Mouse (Mus musculus) heart, postnatal 0 days (tissue): ENCODE data around the gene Mrpl18. TPM values are rescaled to one million over a fixed set of nuclear protein-coding genes. Genes with fewer than 3 reads are reported as not detected.
A peak's percentile ranks its signal among the peaks of the same experiment; 100 is the strongest.
"Not testable (repeated sequence)": the region's sequence is repeated elsewhere in the genome, so short reads cannot be mapped to it uniquely, and the experiment has no call there.

Source experiments
- ATAC-seq: fragments of 200-750 bp; cut with Nextera tagmentation; 2 replicates; pipeline ENCODE4 v1.8.0; 2017; ENCODE audit warnings: low read depth, moderate number of reproducible peaks, moderate library complexity; ENCODE audit not compliant: insufficient read depth
- DNase-seq: peaks from one replicate; pipeline ENCODE4 v3.0.0-alpha.2; 2016; ENCODE audit warnings: low spot score
- H3K27ac ChIP-seq: fragments of 300-500 bp; sonication (generic); 2 replicates; pipeline ENCODE4 v1.5.1; 2014; ENCODE audit warnings: low read depth, mild to moderate bottlenecking
- H3K27me3 ChIP-seq: fragments of 300-500 bp; sonication (generic); 2 replicates; pipeline ENCODE4 v1.6.1; 2014; ENCODE audit warnings: low read length, mixed read lengths; ENCODE audit not compliant: control insufficient read depth, insufficient read depth
- H3K36me3 ChIP-seq: fragments of 300-500 bp; sonication (generic); replicated peaks from 2 replicates; pipeline ENCODE4 v1.6.1; 2014; ENCODE audit warnings: low read length, mixed read lengths; ENCODE audit not compliant: control insufficient read depth, insufficient read depth
- H3K4me1 ChIP-seq: fragments of 300-500 bp; sonication (generic); 2 replicates; pipeline ENCODE4 v1.6.1; 2014; ENCODE audit warnings: antibody characterized with exemption; ENCODE audit not compliant: control insufficient read depth, insufficient read depth
- H3K4me2 ChIP-seq: fragments of 300-500 bp; sonication (generic); 2 replicates; pipeline ENCODE4 v1.6.1; 2014; ENCODE audit warnings: low read depth, mild to moderate bottlenecking, low read length, moderate library complexity
- H3K4me3 ChIP-seq: fragments of 300-500 bp; sonication (generic); 2 replicates; pipeline ENCODE4 v1.5.1; 2014; ENCODE audit warnings: low read depth, low read length
- H3K9ac ChIP-seq: fragments of 300-500 bp; sonication (generic); replicated peaks from 2 replicates; pipeline ENCODE4 v1.6.1; 2014; ENCODE audit warnings: low read depth, low read length, mixed read lengths
- H3K9me3 ChIP-seq: fragments of 300-500 bp; sonication (generic); replicated peaks from 2 replicates; pipeline ENCODE4 v1.6.1; 2016; ENCODE audit warnings: low read length; ENCODE audit not compliant: control insufficient read depth
- CTCF ChIP-seq: IDR thresholded peaks from 2 replicates; pipeline ENCODE4 v1.5.1; 2016; ENCODE audit warnings: antibody characterized with exemption, control low read depth, low read depth
- EP300 ChIP-seq: IDR thresholded peaks from 2 replicates; pipeline ENCODE4 v1.6.1; 2016; ENCODE audit warnings: antibody characterized with exemption, low read depth
- WGBS: fragments of 180-500 bp; shearing (Covaris S2); extraction: QIAGEN DNeasy Blood & Tissue Kit; methylation state at CpG from one replicate; pipeline ENCODE4 v1.1.7; 2014; 5-methylcytosine and 5-hydroxymethylcytosine counted together
- polyA plus RNA-seq: library from polyadenylated mRNA; unstranded; fragments of >200 nt; fragmentation: Nextera tagmentation; extraction: Ambion mirVana; gene quantifications from 2 replicates; pipeline ENCODE4 v1.2.1, GENCODE M21; 2015
- total RNA-seq: library from RNA; depleted of rRNA; stranded (reverse); fragments of >200 nt; gene quantifications from 2 replicates; pipeline ENCODE4 v1.2.3, GENCODE M21; 2014; ENCODE audit warnings: low replicate concordance

The Mrpl18 gene
- total and polyA plus RNA-seq, 2 experiments from 2014 or later, result 77.5 to 276 TPM

- DNase-seq (no peak), ATAC-seq (no peak)
- WGBS, result 93% methylated on average over 5 of the region's 5 CpGs
- no peak overlapping the region for H3K9ac ChIP-seq
- TF ChIP-seq EP300, result no peak
- no peak overlapping the region for H3K27ac ChIP-seq
- H3K4me3 ChIP-seq, result no peak overlapping the region
- H3K4me1 ChIP-seq, result no peaks in the 10 kb centered on the region
- H3K27me3 ChIP-seq, result no peaks in the 10 kb centered on the region
- H3K36me3 ChIP-seq, result peaks cover 6% of the 10 kb centered on the region; the same call in 1 of the 2 replicates
- no peak overlapping the region for H3K4me2 ChIP-seq
- H3K9me3 ChIP-seq, result no peaks in the 10 kb centered on the region
These were observed 33.5 kb upstream of the Mrpl18 start for GRCm38 (mm10) chr17:12949669-12950068.

GRCm38 (mm10) chr17:12942459-12943162 lies 26.5 kb upstream of the Mrpl18 start:
- peaks cover 6% of the 10 kb centered on the region; the same call in 1 of the 2 replicates for H3K36me3 ChIP-seq
- WGBS, result 79% methylated on average over 6 of the region's 6 CpGs
- H3K9me3 ChIP-seq, result no peaks in the 10 kb centered on the region
- DNase-seq (no peak), ATAC-seq (no peak)
- no peak for TF ChIP-seq CTCF
- no peak for TF ChIP-seq EP300
- H3K27me3 ChIP-seq, result no peaks in the 10 kb centered on the region
- H3K9ac ChIP-seq, result no peak overlapping the region
- no peak overlapping the region for H3K4me3 ChIP-seq
- no peak overlapping the region for H3K4me2 ChIP-seq
- H3K27ac ChIP-seq, result no peak overlapping the region
- H3K4me1 ChIP-seq, result no peaks in the 10 kb centered on the region

- Histone ChIP-seq H3K27me3 (no peaks in the 10 kb centered on the region), H3K36me3 (peaks cover 6% of the 10 kb centered on the region; the same call in 1 of the 2 replicates), H3K9ac (no peak overlapping the region), H3K27ac (no peak overlapping the region), H3K9me3 (no peaks in the 10 kb centered on the region), H3K4me3 (no peak overlapping the region), H3K4me1 (no peaks in the 10 kb centered on the region), H3K4me2 (no peak overlapping the region)
- TF ChIP-seq EP300 (no peak), CTCF (no peak)
- 81% methylated on average over 8 of the region's 8 CpGs for WGBS
- no peak for ATAC-seq
- DNase-seq, result no peak
These were observed 25.6 kb upstream of the Mrpl18 start for GRCm38 (mm10) chr17:12941543-12942260.

- H3K27me3 ChIP-seq, result no peaks in the 10 kb centered on the region
- peak within 1 kb of the TSS; percentile 63 for H3K4me2 ChIP-seq
- peak within 1 kb of the TSS; percentile 38 for H3K4me3 ChIP-seq
- no peaks in the 10 kb centered on the region for H3K9me3 ChIP-seq
- no peaks in the 10 kb centered on the region for H3K4me1 ChIP-seq
- TF ChIP-seq CTCF (no peak), EP300 (no peak)
- H3K9ac ChIP-seq, result 0 out of 2 replicates have a peak within 1 kb of the TSS, but pooled peaks have one; percentile 1
- no peaks in the 10 kb centered on the region for H3K36me3 ChIP-seq
- H3K27ac ChIP-seq, result no peak within 1 kb of the TSS
- WGBS, result 12% methylated on average over 27 of the region's 27 CpGs
- DNase-seq, result no peak
- ATAC-seq, result peak; percentile 36
These were observed 24.1 kb upstream of the Mrpl18 start, which contains the start of gene Acat3 for GRCm38 (mm10) chr17:12940151-12940805. Acat3 (minus strand) TSS chr17:12940600.

- not testable (repeated sequence) for H3K36me3 ChIP-seq, H3K9me3 ChIP-seq, H3K27ac ChIP-seq, H3K4me1 ChIP-seq, H3K27me3 ChIP-seq, DNase-seq
- ATAC-seq, result 0 out of 2 replicates have a peak, but pooled peaks have one; percentile 6
- 44% methylated on average over 2 of the region's 12 CpGs for WGBS
- Histone ChIP-seq H3K9ac (0 out of 2 replicates have a peak overlapping the region, but pooled peaks have one; percentile 1), H3K4me3 (peak overlapping the region; percentile 38; the same call in 1 of the 2 replicates), H3K4me2 (peak overlapping the region; percentile 63)
These were observed 23.4 kb upstream of the Mrpl18 start for GRCm38 (mm10) chr17:12939377-12940148.
